Mouse (Mus musculus) ES-E14 (cell line): ENCODE results near the gene Tmem175. TPM values are rescaled to one million over a fixed set of nuclear protein-coding genes. Genes with fewer than 3 reads are reported as not detected.

Experiments used
- DNase-seq: peaks from one replicate; pipeline ENCODE4 v3.0.0-alpha.2; 2013; ENCODE audit warnings: low read depth, low spot score
- H3K27ac ChIP-seq: 2 replicates; pipeline ENCODE4 v1.5.1; 2012; ENCODE audit warnings: low read depth, mild to moderate bottlenecking, low read length, moderate library complexity, mixed read lengths; ENCODE audit not compliant: poor library complexity, insufficient read depth, severe bottlenecking
- H3K36me3 ChIP-seq: 2 replicates; pipeline ENCODE4 v1.6.1; 2012; ENCODE audit warnings: mild to moderate bottlenecking, low read length, moderate library complexity, mixed read lengths; ENCODE audit not compliant: control insufficient read depth, poor library complexity, insufficient read depth, severe bottlenecking
- H3K4me1 ChIP-seq, 2 experiments: fragments of 150-350 bp in 1 of 2; sonication (generic) in 1 of 2; 2 replicates each; pipeline ENCODE4 v1.6.1; 2012; ENCODE audit warnings: low read length in 2 of 2, mild to moderate bottlenecking in 1 of 2, mixed read lengths in 1 of 2; ENCODE audit not compliant: control insufficient read depth in 2 of 2, insufficient read depth in 2 of 2, poor library complexity in 1 of 2
- H3K4me3 ChIP-seq, 2 experiments: fragments of 150-350 bp in 1 of 2; sonication (generic) in 1 of 2; 2 replicates each; pipeline ENCODE4 v1.5.1; 2012; ENCODE audit warnings: low read length in 2 of 2, low read depth in 1 of 2, mild to moderate bottlenecking in 1 of 2, mixed read lengths in 1 of 2; ENCODE audit not compliant: insufficient read depth in 1 of 2, poor library complexity in 1 of 2, severe bottlenecking in 1 of 2
- H3K9ac ChIP-seq: 2 replicates; pipeline ENCODE4 v1.6.1; 2012; ENCODE audit warnings: low read depth, mild to moderate bottlenecking, low read length, mixed read lengths; ENCODE audit not compliant: poor library complexity, insufficient read depth, severe bottlenecking
- H3K9me3 ChIP-seq: fragments of 150-350 bp; sonication (generic); 2 replicates; pipeline ENCODE4 v1.6.1; 2012; ENCODE audit warnings: low read depth, mild to moderate bottlenecking, low read length; ENCODE audit not compliant: control insufficient read depth, insufficient read depth
- CHD2 ChIP-seq: IDR thresholded peaks from 2 replicates; pipeline ENCODE4 v1.6.1; 2014; ENCODE audit warnings: mild to moderate bottlenecking, low read depth, low read length, inconsistent platforms
- HCFC1 ChIP-seq: IDR thresholded peaks from 2 replicates; pipeline ENCODE4 v1.6.1; 2012; ENCODE audit warnings: low read length, inconsistent platforms, borderline replicate concordance; ENCODE audit not compliant: insufficient read depth
- MAFK ChIP-seq: IDR thresholded peaks from 2 replicates; pipeline ENCODE4 v1.6.1; 2014; ENCODE audit warnings: mild to moderate bottlenecking, low read depth, low read length, inconsistent platforms; ENCODE audit not compliant: insufficient read depth
- ZC3H11A ChIP-seq: IDR thresholded peaks from 2 replicates; pipeline ENCODE4 v1.6.1; 2012; ENCODE audit warnings: low read depth, mild to moderate bottlenecking, inconsistent platforms, low read length, borderline replicate concordance
- ZNF384 ChIP-seq: IDR thresholded peaks from 2 replicates; pipeline ENCODE4 v1.6.1; 2012; ENCODE audit warnings: low read depth, low read length, inconsistent platforms
- in situ Hi-C, 2 experiments: fragments of 600-800 bp; cut with MboI; formaldehyde crosslinking; loops; one replicate each; pipeline ENCODE4 v1.15.1; 2025; ENCODE audit warnings: low sequenced_read_pairs in 2 of 2, inconsistent platforms in 1 of 2; ENCODE audit not compliant: unreplicated experiment in 2 of 2
- total RNA-seq: library from RNA; depleted of rRNA; stranded (reverse); fragments of 300-350 nt; gene quantifications from 2 replicates; pipeline ENCODE4 v1.2.3, GENCODE M21; 2012

Tmem175 gene
- total RNA-seq, 1 experiment: 14.1 TPM

- H3K27ac ChIP-seq: no peak overlapping the region
- H3K4me3 ChIP-seq: no peak overlapping the region
- in situ Hi-C loops: no loop called here
- TF ChIP-seq MAFK (no peak), ZC3H11A (no peak), HCFC1 (no peak)
- DNase-seq: no peak
- H3K9ac ChIP-seq: no peak overlapping the region
- H3K4me1 ChIP-seq: peaks cover 2 to 8% of the 10 kb centered on the region in 2 experiments; a peak in 1 of 4 replicates
- no peaks in the 10 kb centered on the region for H3K36me3 ChIP-seq
- no peaks in the 10 kb centered on the region for H3K9me3 ChIP-seq
These were observed 35.5 kb downstream of the Tmem175 start for GRCm38 (mm10) chr5:108665066-108665465.

GRCm38 (mm10) chr5:108667370-108667769 is 37.8 kb downstream of the Tmem175 start:
- Histone ChIP-seq H3K36me3 (no peaks in the 10 kb centered on the region; the same call in 1 of the 2 replicates), H3K4me3 (no peak overlapping the region), H3K9ac (no peak overlapping the region), H3K9me3 (no peaks in the 10 kb centered on the region), H3K4me1 (peaks cover 2 to 6% of the 10 kb centered on the region in 2 experiments; a peak in 1 of 4 replicates), H3K27ac (no peak overlapping the region)
- TF ChIP-seq CHD2 (no peak), HCFC1 (no peak), ZC3H11A (no peak), MAFK (no peak), ZNF384 (no peak)
- in situ Hi-C loops: no loop called here
- no peak for DNase-seq

- H3K4me3 ChIP-seq: peak overlapping the region; percentile 68 to 74
- no peaks in the 10 kb centered on the region; the same call in 1 of the 2 replicates for H3K36me3 ChIP-seq
- H3K27ac ChIP-seq: no peak overlapping the region; the same call in 1 of the 2 replicates
- no peaks in the 10 kb centered on the region for H3K9me3 ChIP-seq
- H3K4me1 ChIP-seq: peaks cover 2 to 6% of the 10 kb centered on the region in 2 experiments; a peak in 1 of 4 replicates
- in situ Hi-C loops: no loop called here
- DNase-seq: no peak
- TF ChIP-seq HCFC1: no peak
- no peak for TF ChIP-seq ZNF384
- no peak for TF ChIP-seq ZC3H11A
- no peak for TF ChIP-seq CHD2
- TF ChIP-seq MAFK: no peak
- H3K9ac ChIP-seq: peak overlapping the region; percentile 70; the same call in 1 of the 2 replicates
These were observed 38.9 kb downstream of the Tmem175 start for GRCm38 (mm10) chr5:108668387-108668932.

GRCm38 (mm10) chr5:108668977-108669936 is 39.7 kb downstream of the Tmem175 start, which contains the start of gene Dgkq:
Gene Dgkq (minus strand): TSS chr5:108669672.
- DNase-seq: peak; percentile 74
- Histone ChIP-seq H3K4me1 (peaks cover 2 to 6% of the 10 kb centered on the region in 2 experiments; a peak in 1 of 4 replicates), H3K9me3 (no peaks in the 10 kb centered on the region), H3K27ac (peak within 1 kb of the TSS; percentile 74), H3K9ac (peak within 1 kb of the TSS; percentile 70), H3K36me3 (no peaks in the 10 kb centered on the region; the same call in 1 of the 2 replicates), H3K4me3 (peak within 1 kb of the TSS; percentile 68 to 74)
- in situ Hi-C loops: no loop called here
- TF ChIP-seq HCFC1 (no peak), ZC3H11A (peak; percentile 33; the same call in 1 of the 2 replicates)
